Mouse (Mus musculus): Measurements from ENCODE around the gene Kif1b.
"Not testable (repeated sequence)": the region's sequence is repeated elsewhere in the genome, so short reads cannot be mapped to it uniquely, and the experiment has no call there.

Gene Kif1b

DNA sequence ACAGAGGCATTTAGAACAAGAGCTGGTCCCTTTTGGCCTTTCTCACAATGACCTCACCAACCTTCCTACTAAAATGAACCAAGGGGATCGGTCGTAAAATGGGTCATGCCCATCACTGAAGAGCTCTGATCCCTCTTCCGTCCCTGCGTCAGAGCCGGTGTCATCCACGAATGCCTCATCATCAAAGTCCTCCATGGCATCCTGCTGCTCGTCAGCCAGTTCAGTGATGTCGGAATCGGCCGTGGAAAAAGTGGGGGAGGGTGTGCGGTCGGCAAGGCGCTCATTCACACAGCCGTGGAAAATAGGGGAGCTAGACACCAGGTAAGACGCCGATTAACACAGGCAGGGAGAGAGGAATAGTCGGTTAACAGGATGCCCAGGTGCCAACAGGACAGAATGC is 87.0 kb downstream of the Kif1b start:
- no peak for DNase-seq (ENCODE audit: low spot score in 2 of 2)

DNA sequence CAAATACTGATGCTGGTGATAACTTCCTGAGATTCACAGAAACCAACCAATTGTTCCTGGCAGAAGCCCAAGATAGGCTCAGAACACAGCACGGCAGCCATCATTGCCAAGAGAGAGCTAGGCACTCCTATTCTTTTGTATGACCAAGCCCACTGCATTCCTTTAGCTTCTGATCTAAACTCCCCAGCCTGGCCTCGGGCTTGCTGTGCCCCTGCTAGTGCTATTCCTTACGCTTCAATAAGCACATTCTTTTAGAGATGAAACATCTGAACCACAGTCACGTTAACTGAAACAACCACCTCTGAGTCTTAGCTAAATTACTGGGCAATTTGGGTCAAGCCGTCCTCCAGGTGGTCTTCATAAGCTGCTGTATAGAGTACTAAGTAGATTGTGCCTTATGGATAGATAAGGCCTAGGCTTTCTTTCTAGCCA is 87.4 kb downstream of the Kif1b start:
- DNase-seq (ENCODE audit: low spot score in 2 of 2): no peak

DNA sequence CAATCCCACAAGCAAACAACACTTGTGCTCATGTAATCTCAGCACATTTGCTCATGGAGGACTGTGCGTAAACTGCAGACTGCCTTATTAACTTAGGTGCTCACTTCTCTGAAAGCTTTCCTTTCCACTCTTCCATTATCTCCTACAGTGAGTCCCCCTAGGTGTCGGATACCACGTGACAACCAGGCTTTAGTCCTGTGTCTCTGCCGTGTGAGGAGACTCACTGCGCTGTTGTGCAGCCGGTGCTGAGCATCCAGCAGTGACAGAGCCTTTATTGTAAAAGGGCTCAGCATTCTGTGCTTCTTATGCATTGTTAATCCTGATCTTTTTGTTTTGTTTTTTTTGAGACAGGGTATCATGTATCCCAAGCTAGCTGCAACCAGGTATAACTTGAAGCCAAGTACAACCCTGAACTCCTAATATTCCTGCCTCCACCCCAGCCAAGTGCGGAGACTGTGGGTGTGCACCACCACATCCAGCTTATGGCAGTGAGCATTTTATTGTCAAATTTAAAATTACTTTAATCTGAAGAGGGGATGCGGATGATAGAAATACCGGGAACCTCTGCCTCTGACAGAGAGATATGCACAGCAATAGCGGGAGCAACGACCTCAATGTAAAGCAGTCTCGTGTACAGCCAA is 88.0 kb downstream of the Kif1b start:
- no peak for DNase-seq (ENCODE audit: low spot score in 2 of 2)

DNA sequence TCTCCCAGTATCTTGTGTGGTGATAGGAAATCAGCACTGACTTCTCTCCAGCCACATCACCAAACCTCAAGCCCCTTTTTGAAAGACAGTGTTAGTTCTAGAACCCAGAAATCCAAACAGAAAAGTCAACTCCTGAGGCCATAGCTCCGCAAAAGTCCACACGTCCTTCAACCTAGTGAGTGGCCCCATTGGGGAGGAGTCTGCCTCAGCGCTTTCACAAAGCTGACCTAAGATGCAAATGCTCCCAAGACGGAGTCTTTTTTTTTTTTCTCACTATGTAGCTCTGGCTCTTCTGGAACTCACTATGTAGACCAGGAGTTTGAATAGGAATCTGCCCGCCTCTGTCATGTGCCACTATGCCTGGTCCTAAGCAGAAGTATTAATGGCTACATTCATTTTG is 89.0 kb downstream of the Kif1b start:
- DNase-seq (ENCODE audit: low spot score in 2 of 2): no peak

GRCm38 (mm10) chr4:149215982-149216381 is 91.5 kb downstream of the Kif1b start:
- no peak for DNase-seq (ENCODE audit: low spot score in 2 of 2)

- no peak for DNase-seq (ENCODE audit: low spot score in 2 of 2)
These were observed 92.1 kb downstream of the Kif1b start for GRCm38 (mm10) chr4:149215397-149215796.

DNA sequence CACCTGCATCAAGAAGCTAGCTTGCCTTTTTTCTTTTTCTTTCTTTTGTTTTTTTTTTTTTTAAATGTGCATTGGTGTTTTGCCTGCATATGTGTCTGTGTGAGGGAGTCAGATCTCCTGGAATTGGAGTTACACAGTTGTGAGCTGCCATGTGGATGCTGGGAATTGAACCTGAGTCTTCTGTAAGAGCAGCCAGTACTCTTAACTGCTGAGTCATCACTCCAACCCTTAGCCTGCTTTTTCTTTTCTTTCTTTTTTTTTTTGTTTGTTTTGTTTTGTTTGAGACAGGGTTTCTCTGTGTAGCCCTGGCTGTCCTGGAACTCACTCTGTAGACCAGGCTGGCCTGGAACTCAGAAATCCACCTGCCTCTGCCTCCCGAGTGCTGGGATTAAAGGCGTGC is 93.0 kb downstream of the Kif1b start:
- not testable (repeated sequence) for DNase-seq (ENCODE audit: low spot score in 2 of 2)

GRCm38 (mm10) chr4:149213466-149213865 is 94.0 kb downstream of the Kif1b start:
- DNase-seq (ENCODE audit: low spot score in 2 of 2): no peak

DNA sequence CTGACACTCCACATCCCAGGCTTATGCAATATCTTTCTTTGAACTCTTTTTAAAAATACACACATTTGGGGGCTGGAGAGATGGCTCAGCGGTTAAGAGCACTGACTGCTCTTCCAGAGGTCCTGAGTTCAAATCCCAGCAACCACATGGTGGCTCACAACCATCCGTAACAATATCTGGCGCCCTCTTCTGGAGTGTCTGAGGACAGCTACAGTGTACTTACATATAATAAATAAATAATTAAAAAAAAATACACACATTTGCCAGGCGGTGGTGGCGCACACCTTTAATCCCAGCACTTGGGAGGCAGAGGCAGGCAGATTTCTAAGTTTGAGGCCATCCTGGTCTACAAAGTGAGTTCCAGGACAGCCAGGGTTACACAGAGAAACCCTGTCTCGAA is 96.1 kb downstream of the Kif1b start:
- DNase-seq (ENCODE audit: low spot score in 2 of 2): not testable (repeated sequence)

GRCm38 (mm10) chr4:149202467-149202866 is 105.0 kb downstream of the Kif1b start:
- DNase-seq (ENCODE audit: low spot score in 2 of 2): no peak

- DNase-seq (ENCODE audit: low spot score in 2 of 2): no peak
These were observed 106.4 kb downstream of the Kif1b start for GRCm38 (mm10) chr4:149201110-149201509.

DNA sequence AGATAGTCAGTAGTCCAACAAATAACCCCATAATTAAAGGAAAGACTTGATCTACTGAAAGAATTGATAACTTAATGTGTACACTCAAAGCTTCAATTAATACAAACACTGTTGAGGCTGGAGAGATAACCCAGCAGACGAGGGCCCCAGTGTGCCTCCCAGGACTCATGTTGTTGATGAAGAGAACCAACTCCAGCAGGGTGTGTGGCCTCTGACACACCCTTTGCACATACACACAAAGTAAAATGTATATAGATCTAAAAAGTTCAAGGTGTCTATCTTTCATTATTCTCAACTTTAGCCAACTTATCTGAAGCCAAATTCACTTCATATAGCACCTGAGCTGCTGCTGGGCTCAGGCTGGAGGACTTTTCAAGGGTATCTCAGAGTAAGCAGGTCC is 110.3 kb downstream of the Kif1b start:
- no peak for DNase-seq (ENCODE audit: low spot score in 2 of 2)

DNA sequence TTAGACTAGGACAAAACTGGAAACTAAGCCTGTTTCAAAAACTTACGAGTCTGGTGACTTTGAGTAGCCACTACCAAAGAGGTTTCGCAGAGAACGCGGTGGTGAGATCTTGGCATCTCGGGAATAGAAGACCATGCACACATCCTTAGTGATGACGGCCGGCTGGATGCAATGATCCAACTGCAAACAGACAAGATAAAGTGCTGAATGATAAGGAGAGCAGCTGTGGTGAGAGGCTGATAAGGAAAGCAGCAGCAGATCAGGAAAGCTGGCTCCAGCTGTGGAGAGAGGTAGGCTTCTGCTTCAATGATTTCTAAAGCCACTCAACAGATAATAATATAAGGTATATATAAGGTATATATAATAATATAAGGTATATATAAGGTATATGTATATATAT is 116.4 kb downstream of the Kif1b start:
- DNase-seq (ENCODE audit: low spot score in 2 of 2): no peak

GRCm38 (mm10) chr4:149188563-149188962 is 118.9 kb downstream of the Kif1b start:
- no peak for DNase-seq (ENCODE audit: low spot score in 2 of 2)

GRCm38 (mm10) chr4:149182755-149183154 is 124.7 kb downstream of the Kif1b start:
- DNase-seq (ENCODE audit: low spot score in 2 of 2): no peak

DNA sequence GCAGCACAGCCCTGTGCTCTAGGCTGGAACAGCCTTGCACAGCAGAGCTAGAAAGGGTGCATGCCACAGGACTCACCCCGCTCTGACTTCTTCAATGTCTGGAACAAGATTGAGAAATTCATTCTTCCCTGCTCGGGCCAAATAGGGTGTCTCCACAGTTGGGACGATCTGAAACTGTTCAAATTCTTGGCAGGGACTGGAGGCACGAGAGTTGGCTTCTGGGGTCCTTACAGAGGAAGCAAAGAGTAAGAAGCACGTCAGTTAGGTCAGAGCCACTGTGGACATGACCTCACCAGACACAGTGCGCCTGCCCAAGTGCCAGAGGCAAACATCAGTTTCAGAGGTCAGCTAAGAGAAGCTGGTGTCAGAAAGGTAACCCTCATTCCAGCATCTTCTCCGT is 125.3 kb downstream of the Kif1b start:
- DNase-seq (ENCODE audit: low spot score in 2 of 2): no peak

DNA sequence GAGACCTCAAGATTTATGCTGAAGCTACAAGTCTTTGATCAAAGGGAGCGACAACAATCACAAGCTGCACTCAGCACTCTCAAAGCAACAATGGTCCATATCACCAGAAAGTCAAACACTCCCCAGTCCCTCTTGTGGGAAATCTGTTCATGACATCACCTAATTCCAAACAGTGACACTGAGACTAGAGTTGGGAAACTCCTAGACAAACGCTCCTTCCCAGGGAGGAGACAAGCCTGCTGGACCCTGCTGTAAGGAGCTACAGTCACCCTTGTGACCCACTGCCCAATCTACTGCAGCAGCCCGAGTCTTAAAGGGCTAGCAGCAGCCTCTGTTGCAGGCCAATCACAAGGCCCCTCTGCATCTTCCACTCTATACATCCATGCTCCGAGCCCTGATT is 127.9 kb downstream of the Kif1b start:
- DNase-seq (ENCODE audit: low spot score in 2 of 2): no peak

DNA sequence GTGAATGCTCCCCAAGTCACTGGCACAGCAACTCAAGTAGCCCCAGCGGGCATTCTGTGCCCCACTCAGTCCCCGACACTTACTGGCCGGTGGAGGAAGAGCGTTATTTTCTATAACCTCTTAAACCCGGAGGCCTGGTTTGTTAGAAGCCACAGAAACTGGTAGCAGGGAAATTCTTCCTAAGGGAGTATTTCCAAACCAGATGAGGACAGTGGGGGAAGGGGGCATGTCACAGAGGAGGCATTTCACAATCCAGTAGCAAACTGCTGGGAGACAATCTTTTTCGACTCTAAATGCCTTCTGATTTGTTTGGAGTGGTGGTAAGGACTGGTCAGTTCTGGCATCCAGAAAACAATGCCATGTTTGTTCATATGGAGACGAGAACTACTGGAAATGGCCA is 128.3 kb downstream of the Kif1b start:
- DNase-seq (ENCODE audit: low spot score in 2 of 2): no peak

DNA sequence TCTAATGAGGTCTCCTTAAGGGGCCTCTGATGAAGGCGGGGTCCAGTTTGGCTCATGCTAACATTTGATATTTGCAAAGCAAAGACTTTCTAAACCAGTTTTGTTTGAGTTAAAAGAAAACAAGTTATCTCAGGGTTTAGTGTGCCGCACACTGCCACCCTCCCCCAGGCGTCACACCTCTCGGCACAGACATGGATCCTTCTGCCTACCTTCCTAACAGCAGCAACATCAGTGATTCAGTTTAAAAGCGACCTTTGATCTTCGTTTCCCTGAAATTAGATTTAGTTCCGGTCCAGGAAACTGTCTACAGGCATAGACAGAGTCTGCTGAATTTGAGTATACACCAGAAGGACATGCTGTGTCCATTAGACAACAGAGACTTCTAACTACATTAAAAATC is 129.2 kb downstream of the Kif1b start:
- no peak for DNase-seq (ENCODE audit: low spot score in 2 of 2)

GRCm38 (mm10) chr4:149177046-149177445 is 130.4 kb downstream of the Kif1b start:
- DNase-seq (ENCODE audit: low spot score in 2 of 2): no peak

GRCm38 (mm10) chr4:149176645-149177044 is 130.8 kb downstream of the Kif1b start:
- no peak for DNase-seq (ENCODE audit: low spot score in 2 of 2)

DNA sequence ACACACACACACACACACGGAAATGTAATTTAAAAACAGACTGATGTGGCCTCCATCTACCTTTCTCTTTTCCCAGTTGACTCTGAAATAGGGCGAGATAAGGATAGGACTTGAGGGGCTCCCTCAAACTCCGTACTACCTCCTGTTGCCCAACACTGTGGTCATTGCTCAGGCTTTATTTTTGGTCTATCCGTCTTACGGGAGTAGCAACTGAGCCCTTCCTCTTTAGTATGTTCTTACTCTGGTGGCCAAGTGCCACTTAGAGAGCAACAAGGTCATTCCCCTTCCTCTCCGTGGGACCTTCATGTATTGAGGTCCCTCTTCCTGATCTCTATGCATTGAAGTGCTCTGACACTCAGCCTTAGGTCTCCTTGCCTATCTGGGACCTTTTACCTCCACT is 133.8 kb downstream of the Kif1b start:
- DNase-seq (ENCODE audit: low spot score in 2 of 2): no peak

DNA sequence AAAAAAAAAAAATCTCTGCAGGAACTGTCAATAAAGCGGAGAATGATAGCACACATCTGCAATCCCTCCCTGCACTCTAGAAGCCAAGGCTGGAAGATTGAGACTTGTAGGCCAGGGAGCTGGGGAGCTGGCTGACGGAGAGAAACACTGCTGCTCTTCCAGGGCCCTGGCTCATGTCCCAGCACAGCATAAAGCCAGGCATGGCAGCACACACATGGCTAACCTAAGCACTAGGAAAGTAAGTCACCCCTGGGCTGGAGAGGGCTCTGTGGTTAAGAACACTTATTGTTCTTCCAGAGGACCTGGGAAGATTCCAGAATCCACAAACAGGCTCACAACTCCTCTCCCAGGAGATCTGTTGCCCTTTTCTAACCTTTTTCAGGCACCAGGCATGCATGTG is 134.8 kb downstream of the Kif1b start:
- no peak for DNase-seq (ENCODE audit: low spot score in 2 of 2)

- no peak for DNase-seq (ENCODE audit: low spot score in 2 of 2)
These were observed 135.4 kb downstream of the Kif1b start for GRCm38 (mm10) chr4:149172083-149172482.

All from frontal cortex, postnatal 25 days (tissue).